Mouse (Mus musculus): ENCODE data around the gene Nlrp9a.
"Not testable (repeated sequence)": the region's sequence is repeated elsewhere in the genome, so short reads cannot be mapped to it uniquely, and the experiment has no call there.

Nlrp9a gene

DNA sequence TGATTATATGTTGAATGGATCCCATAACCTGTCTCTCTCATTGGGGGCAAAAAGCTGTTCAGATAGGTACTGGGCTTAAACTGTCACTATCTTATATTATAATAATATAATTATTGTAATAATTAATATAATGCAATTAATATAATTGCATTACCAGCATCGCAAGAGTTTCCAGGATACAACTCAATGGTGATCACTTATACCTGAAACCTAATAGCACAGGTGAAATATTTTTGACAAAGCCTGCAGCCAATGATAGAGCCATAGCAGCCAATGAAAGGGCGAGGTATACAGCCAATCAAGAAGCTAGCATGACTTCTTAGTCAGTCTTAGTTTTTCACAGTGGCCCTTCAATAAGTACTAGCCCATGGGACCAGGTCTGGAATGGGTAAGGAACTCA lies at the start of gene Nlrp9a:
Gene Nlrp9a (plus strand): TSS at position 301 of the 400 bp plus-strand sequence.
- not testable (repeated sequence) for DNase-seq (ENCODE audit: low spot score)

DNA sequence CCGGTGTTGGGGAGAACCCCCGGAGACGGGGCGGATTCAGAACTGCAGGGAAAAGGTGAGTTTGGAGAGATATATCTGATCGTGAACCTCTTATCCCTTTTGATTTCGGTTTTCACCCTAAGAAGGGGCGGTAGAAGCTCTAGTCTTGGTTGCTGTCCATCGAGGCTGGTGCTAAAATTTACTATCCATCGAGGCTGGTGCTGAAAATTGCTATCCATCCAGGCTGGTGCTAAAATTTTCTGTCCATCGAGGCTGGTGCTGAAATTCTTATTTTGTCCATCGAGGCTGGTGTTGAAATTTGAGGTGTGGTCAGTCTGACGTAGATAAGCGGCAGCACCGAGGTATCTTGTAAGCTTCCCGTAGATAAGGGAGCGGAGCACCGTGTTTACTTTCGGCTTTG lies 45.3 kb upstream of the Nlrp9a start:
- not testable (repeated sequence) for DNase-seq (ENCODE audit: low spot score)

- DNase-seq (ENCODE audit: low spot score): no peak
Measured at GRCm38 (mm10) chr7:26589077-26589476, 54.3 kb downstream of the Nlrp9a start.

DNA sequence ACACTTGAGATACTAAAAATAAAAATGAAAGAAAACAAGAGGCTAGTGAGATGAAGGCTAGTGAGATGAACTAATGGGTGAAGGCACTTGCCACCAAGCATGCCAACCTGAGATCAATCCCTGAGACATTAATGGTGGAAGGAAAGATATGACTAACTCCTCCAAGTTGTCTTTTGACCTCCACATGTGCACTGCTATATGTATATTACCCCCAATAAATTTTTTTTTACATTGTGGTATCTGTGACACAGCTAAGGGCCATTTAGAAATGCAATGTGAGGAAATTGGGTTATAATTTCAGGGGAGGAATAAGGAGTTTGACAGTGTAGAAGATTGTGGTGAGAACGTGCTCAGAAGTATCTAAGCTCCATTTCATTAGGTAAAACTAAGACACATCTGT lies 55.0 kb downstream of the Nlrp9a start:
- no peak for DNase-seq (ENCODE audit: low spot score)

DNA sequence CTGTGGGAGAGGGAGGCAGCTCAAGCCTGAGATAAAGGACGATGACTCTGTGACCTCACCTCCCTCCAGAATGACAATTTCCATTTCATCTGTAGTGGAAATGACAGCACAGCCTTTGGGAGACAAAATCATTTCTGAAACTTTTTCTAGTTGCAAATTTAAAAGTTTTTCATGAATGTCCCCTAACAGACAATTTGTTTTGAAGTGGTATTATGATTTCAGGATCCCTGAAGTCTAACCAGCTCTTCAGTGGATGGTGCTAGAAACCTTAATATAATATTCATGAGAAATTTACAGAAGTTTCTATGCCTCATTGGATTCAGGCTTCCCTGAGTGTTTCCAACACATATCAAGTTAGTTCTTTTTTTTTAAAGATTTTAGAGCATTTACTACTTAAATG lies 83.5 kb downstream of the Nlrp9a start, which contains the start of gene Vmn1r185:
Gene Vmn1r185 (minus strand): TSS at position 101 of the 400 bp plus-strand sequence.
- not testable (repeated sequence) for DNase-seq (ENCODE audit: low spot score)

Measured in c-Kit-positive CD71-positive TER-119-positive erythroid progenitor cells, embryonic 14.5 days (primary cell).